Mouse (Mus musculus): ENCODE data around the gene Gipc3. TPM values are rescaled to one million over a fixed set of nuclear protein-coding genes. Genes with fewer than 3 reads are reported as not detected.

Gipc3 gene
- total RNA-seq, 1 experiment from 2014 or later: 0.10 TPM

Other genes with a start within 250 kb of the Gipc3 start
- gene Creb3l3, start 244.4 kb downstream of the Gipc3 start, total RNA-seq (2017): 1.4 TPM in 1 of 2 replicates, not detected in the other
- 29.8 and 55.8 TPM in 2 replicates for gene Map2k2, start 237.4 kb downstream of the Gipc3 start, total RNA-seq (2017)
- gene Zbtb7a, start 208.0 kb downstream of the Gipc3 start, total RNA-seq (2017): 7.4 and 13.0 TPM in 2 replicates
- gene Pias4, start 175.3 kb downstream of the Gipc3 start, total RNA-seq (2017): 7.3 and 8.7 TPM in 2 replicates
- gene Eef2, start 166.6 kb downstream of the Gipc3 start, total RNA-seq (2017): 1,714 and 1,773 TPM in 2 replicates
- gene Dapk3, start 160.3 kb downstream of the Gipc3 start, total RNA-seq (2017): 29.9 and 30.6 TPM in 2 replicates
- not detected in 2 replicates for gene 4930442H23Rik, start 159.4 kb downstream of the Gipc3 start, total RNA-seq (2017)
- gene Nmrk2, start 141.2 kb downstream of the Gipc3 start, total RNA-seq (2017): not detected in 2 replicates
- gene Atcay, start 112.4 kb downstream of the Gipc3 start, total RNA-seq (2017): not detected in 2 replicates
- 0.65 and 6.8 TPM in 2 replicates for gene Zfr2, start 110.1 kb downstream of the Gipc3 start, total RNA-seq (2017)
- 27.9 and 30.8 TPM in 2 replicates for gene Matk, start 90.3 kb downstream of the Gipc3 start, total RNA-seq (2017)
- gene Mrpl54, start 76.3 kb downstream of the Gipc3 start, total RNA-seq (2017): 125 and 132 TPM in 2 replicates
- gene Apba3, start 76.3 kb downstream of the Gipc3 start, total RNA-seq (2017): 10.5 and 21.6 TPM in 2 replicates
- 4.6 and 10.4 TPM in 2 replicates for gene Tjp3, start 51.7 kb downstream of the Gipc3 start, total RNA-seq (2017)
- gene Pip5k1c, start 50.3 kb downstream of the Gipc3 start, total RNA-seq (2017): 48.8 and 67.1 TPM in 2 replicates
- 25.7 and 33.1 TPM in 2 replicates for gene Cactin, start 22.2 kb downstream of the Gipc3 start, total RNA-seq (2017)
- 3.0 and 4.6 TPM in 2 replicates for gene Tbxa2r, start 14.5 kb downstream of the Gipc3 start, total RNA-seq (2017)
- 25.6 and 37.4 TPM in 2 replicates for gene Hmg20b, start 7.2 kb upstream of the Gipc3 start, total RNA-seq (2017)
- 10.4 and 16.9 TPM in 2 replicates for gene Mfsd12, start 14.2 kb upstream of the Gipc3 start, total RNA-seq (2017)
- 1.1 and 3.3 TPM in 2 replicates for gene 4930404N11Rik, start 22.6 kb upstream of the Gipc3 start, total RNA-seq (2017)
- gene Fzr1, start 35.2 kb upstream of the Gipc3 start, total RNA-seq (2017): 11.6 and 17.2 TPM in 2 replicates
- gene Dohh, start 41.2 kb upstream of the Gipc3 start, total RNA-seq (2017): 13.2 and 15.3 TPM in 2 replicates
- 6.9 TPM in 1 of 2 replicates, not detected in the other for gene Gm48551, start 41.2 kb upstream of the Gipc3 start, total RNA-seq (2017)
- not detected in 2 replicates for gene Gm48552, start 45.7 kb upstream of the Gipc3 start, total RNA-seq (2017)
- gene Smim24, start 49.8 kb upstream of the Gipc3 start, total RNA-seq (2017): 17.4 and 20.4 TPM in 2 replicates
- 10.8 and 12.1 TPM in 2 replicates for gene Nfic, start 112.4 kb upstream of the Gipc3 start, total RNA-seq (2017)
- 0.60 TPM in 1 of 2 replicates, not detected in the other for gene Celf5, start 139.4 kb upstream of the Gipc3 start, total RNA-seq (2017)
- gene Ncln, start 153.1 kb upstream of the Gipc3 start, total RNA-seq (2017): 39.1 and 41.4 TPM in 2 replicates
- 14.0 and 21.4 TPM in 2 replicates for gene S1pr4, start 156.9 kb upstream of the Gipc3 start, total RNA-seq (2017)
- gene Gna15, start 181.0 kb upstream of the Gipc3 start, total RNA-seq (2017): 25.3 and 40.2 TPM in 2 replicates
- 5.6 and 5.8 TPM in 2 replicates for gene Gna11, start 201.9 kb upstream of the Gipc3 start, total RNA-seq (2017)
- 204 and 238 TPM in 2 replicates for gene Aes, start 216.2 kb upstream of the Gipc3 start, total RNA-seq (2017)
- gene Tle2, start 231.3 kb upstream of the Gipc3 start, total RNA-seq (2017): 11.2 and 11.8 TPM in 2 replicates